Mouse (Mus musculus) skeletal muscle tissue, postnatal 0 days (tissue): ENCODE measurements around the gene Plcl2. TPM values are rescaled to one million over a fixed set of nuclear protein-coding genes. Genes with fewer than 3 reads are reported as not detected.

Source experiments
- polyA plus RNA-seq: library from polyadenylated mRNA; unstranded; fragments of >200 nt; fragmentation: Nextera tagmentation; extraction: Ambion mirVana; gene quantifications from 2 replicates; pipeline ENCODE4 v1.2.1, GENCODE M21; 2015

The Plcl2 gene
- 4.4 and 4.5 TPM in 2 replicates for polyA plus RNA-seq

GRCm38 (mm10) chr17:50509251-50510104, at the start of gene Plcl2:
TSS of gene Plcl2 (plus strand) at chr17:50509403.

Other genes starting within 250 kb of the Plcl2 start
- 0.15 TPM in 1 of 2 replicates, not detected in the other for gene Dazl, start 215.8 kb upstream of the Plcl2 start, polyA plus RNA-seq